Mouse (Mus musculus) midbrain, embryonic 14.5 days (tissue): Measurements from ENCODE around the gene Uvssa. TPM values are rescaled to one million over a fixed set of nuclear protein-coding genes. Genes with fewer than 3 reads are reported as not detected.

Experiments used
- ATAC-seq: fragments of 200-750 bp; cut with Nextera tagmentation; 2 replicates; pipeline ENCODE4 v1.8.0; 2017; ENCODE audit warnings: moderate number of reproducible peaks, moderate library complexity; ENCODE audit not compliant: low FRiP score, low TSS enrichment
- DNase-seq: peaks from one replicate; pipeline ENCODE4 v3.0.0-alpha.2; 2015
- H3K27ac ChIP-seq: fragments of 300-500 bp; sonication (generic); replicated peaks from 2 replicates; pipeline ENCODE4 v1.5.1; 2014; ENCODE audit warnings: mild to moderate bottlenecking, low read depth, low read length, moderate library complexity
- H3K27me3 ChIP-seq: fragments of 300-500 bp; sonication (generic); 2 replicates; pipeline ENCODE4 v1.6.1; 2014; ENCODE audit warnings: low read length, control low read depth, mixed read lengths; ENCODE audit not compliant: control insufficient read depth, insufficient read depth
- H3K36me3 ChIP-seq: fragments of 300-500 bp; sonication (generic); 2 replicates; pipeline ENCODE4 v1.6.1; 2014; ENCODE audit warnings: low read length, control low read depth; ENCODE audit not compliant: control insufficient read depth, insufficient read depth
- H3K4me1 ChIP-seq: fragments of 300-500 bp; sonication (generic); 2 replicates; pipeline ENCODE4 v1.6.1; 2014; ENCODE audit warnings: mild to moderate bottlenecking, antibody characterized with exemption, low read length, control low read depth; ENCODE audit not compliant: control insufficient read depth, insufficient read depth
- H3K4me2 ChIP-seq: fragments of 300-500 bp; sonication (generic); 2 replicates; pipeline ENCODE4 v1.6.1; 2014; ENCODE audit warnings: mild to moderate bottlenecking, low read length, moderate library complexity
- H3K4me3 ChIP-seq: fragments of 300-500 bp; sonication (generic); replicated peaks from 2 replicates; pipeline ENCODE4 v1.5.1; 2014; ENCODE audit warnings: low read depth, low read length
- H3K9ac ChIP-seq: fragments of 300-500 bp; sonication (generic); replicated peaks from 2 replicates; pipeline ENCODE4 v1.6.1; 2014; ENCODE audit warnings: mild to moderate bottlenecking, low read length, moderate library complexity
- H3K9me3 ChIP-seq: fragments of 300-500 bp; sonication (generic); 2 replicates; pipeline ENCODE4 v1.6.1; 2016; ENCODE audit warnings: low read length, control low read depth, mixed read lengths; ENCODE audit not compliant: control insufficient read depth
- WGBS: fragments of 180-500 bp; shearing (Covaris S2); extraction: QIAGEN DNeasy Blood & Tissue Kit; methylation state at CpG from one replicate; pipeline ENCODE4 v1.1.7; 2014; 5-methylcytosine and 5-hydroxymethylcytosine counted together
- polyA plus RNA-seq: library from polyadenylated mRNA; unstranded; fragments of >200 nt; fragmentation: Nextera tagmentation; extraction: Ambion mirVana; gene quantifications from 2 replicates; pipeline ENCODE4 v1.2.1, GENCODE M21; 2014

Gene Uvssa
- polyA plus RNA-seq, 1 experiment from 2014 or later: 8.4 TPM

- no peak; the same call in 1 of the 2 replicates for ATAC-seq
- Histone ChIP-seq H3K36me3 (no peaks in the 10 kb centered on the region), H3K4me1 (peaks cover 6% of the 10 kb centered on the region; the same call in 1 of the 2 replicates), H3K9ac (peak overlapping the region; percentile 49), H3K27me3 (peaks cover 40% of the 10 kb centered on the region), H3K27ac (no peak overlapping the region), H3K4me2 (peak overlapping the region; percentile 79), H3K9me3 (no peaks in the 10 kb centered on the region), H3K4me3 (peak overlapping the region; percentile 40)
- DNase-seq: peak; percentile 81
- WGBS: 3% methylated on average over 54 of the region's 56 CpGs
Measured at GRCm38 (mm10) chr5:33442927-33443710, 64.8 kb downstream of the Uvssa start.

GRCm38 (mm10) chr5:33443794-33444193, 65.4 kb downstream of the Uvssa start:
- no peak overlapping the region for H3K4me3 ChIP-seq
- H3K4me2 ChIP-seq: 0 out of 2 replicates have a peak overlapping the region, but pooled peaks have one; percentile 79
- WGBS: 47% methylated on average over 9 of the region's 9 CpGs
- peaks cover 33% of the 10 kb centered on the region for H3K27me3 ChIP-seq
- no peaks in the 10 kb centered on the region for H3K9me3 ChIP-seq
- no peak for ATAC-seq
- no peaks in the 10 kb centered on the region for H3K36me3 ChIP-seq
- H3K4me1 ChIP-seq: peaks cover 6% of the 10 kb centered on the region; the same call in 1 of the 2 replicates
- H3K27ac ChIP-seq: no peak overlapping the region
- H3K9ac ChIP-seq: no peak overlapping the region
- DNase-seq: no peak

- no peak for DNase-seq
- no peak for ATAC-seq
- H3K4me2 ChIP-seq: no peak overlapping the region
- no peak overlapping the region for H3K9ac ChIP-seq
- no peaks in the 10 kb centered on the region for H3K27me3 ChIP-seq
- H3K4me1 ChIP-seq: no peaks in the 10 kb centered on the region
- 64% methylated on average over 8 of the region's 8 CpGs for WGBS
- no peaks in the 10 kb centered on the region for H3K36me3 ChIP-seq
- H3K4me3 ChIP-seq: no peak overlapping the region
- no peaks in the 10 kb centered on the region for H3K9me3 ChIP-seq
- H3K27ac ChIP-seq: no peak overlapping the region
Measured at GRCm38 (mm10) chr5:33455737-33456136, 77.4 kb downstream of the Uvssa start.

- no peak for DNase-seq
- H3K4me2 ChIP-seq: no peak overlapping the region
- H3K4me1 ChIP-seq: no peaks in the 10 kb centered on the region
- no peaks in the 10 kb centered on the region for H3K9me3 ChIP-seq
- H3K36me3 ChIP-seq: no peaks in the 10 kb centered on the region
- H3K27ac ChIP-seq: no peak overlapping the region
- no peak overlapping the region for H3K4me3 ChIP-seq
- H3K27me3 ChIP-seq: no peaks in the 10 kb centered on the region
- ATAC-seq: no peak; the same call in 1 of the 2 replicates
- WGBS: 57% methylated on average over 3 of the region's 3 CpGs
- H3K9ac ChIP-seq: no peak overlapping the region
Measured at GRCm38 (mm10) chr5:33458132-33458622, 79.8 kb downstream of the Uvssa start.

GRCm38 (mm10) chr5:33459111-33459510, 80.8 kb downstream of the Uvssa start:
- H3K9ac ChIP-seq: no peak overlapping the region
- no peaks in the 10 kb centered on the region for H3K36me3 ChIP-seq
- H3K4me2 ChIP-seq: no peak overlapping the region
- DNase-seq (no peak), ATAC-seq (no peak)
- no peaks in the 10 kb centered on the region for H3K9me3 ChIP-seq
- H3K27ac ChIP-seq: no peak overlapping the region
- no peaks in the 10 kb centered on the region for H3K27me3 ChIP-seq
- H3K4me3 ChIP-seq: no peak overlapping the region
- H3K4me1 ChIP-seq: no peaks in the 10 kb centered on the region
- 72% methylated on average over 2 of the region's 2 CpGs for WGBS

- peaks cover 14% of the 10 kb centered on the region for H3K4me1 ChIP-seq
- H3K4me3 ChIP-seq: no peak overlapping the region
- H3K9me3 ChIP-seq: no peaks in the 10 kb centered on the region
- H3K27me3 ChIP-seq: no peaks in the 10 kb centered on the region
- H3K4me2 ChIP-seq: no peak overlapping the region
- ATAC-seq (no peak), DNase-seq (no peak)
- no peak overlapping the region for H3K27ac ChIP-seq
- H3K36me3 ChIP-seq: no peaks in the 10 kb centered on the region
- H3K9ac ChIP-seq: no peak overlapping the region
- 57% methylated on average over 7 of the region's 7 CpGs for WGBS
Measured at GRCm38 (mm10) chr5:33464390-33464789, 86.0 kb downstream of the Uvssa start.

GRCm38 (mm10) chr5:33465464-33465863, 87.1 kb downstream of the Uvssa start:
- DNase-seq: peak; percentile 49
- ATAC-seq: no peak
- Histone ChIP-seq H3K4me3 (no peak overlapping the region), H3K4me1 (peaks cover 14% of the 10 kb centered on the region), H3K36me3 (no peaks in the 10 kb centered on the region), H3K27ac (peak overlapping the region; percentile 33; the same call in 1 of the 2 replicates), H3K27me3 (no peaks in the 10 kb centered on the region), H3K4me2 (no peak overlapping the region), H3K9me3 (no peaks in the 10 kb centered on the region), H3K9ac (no peak overlapping the region)
- WGBS: 22% methylated on average over 11 of the region's 11 CpGs
